Mouse (Mus musculus) limb, embryonic 10.5 days (tissue): ENCODE results near the gene Keap1. TPM values are rescaled to one million over a fixed set of nuclear protein-coding genes. Genes with fewer than 3 reads are reported as not detected.
"Not testable (repeated sequence)": the region's sequence is repeated elsewhere in the genome, so short reads cannot be mapped to it uniquely, and the experiment has no call there.

ENCODE experiments used
- DNase-seq: peaks from one replicate; pipeline ENCODE4 v3.0.0-alpha.2; 2017; ENCODE audit warnings: low spot score
- H3K27ac ChIP-seq: fragments of 300-500 bp; sonication (generic); 2 replicates; pipeline ENCODE4 v1.5.1; 2016; ENCODE audit warnings: mild to moderate bottlenecking
- H3K27me3 ChIP-seq: fragments of 300-500 bp; sonication (generic); 2 replicates; pipeline ENCODE4 v1.6.1; 2016; ENCODE audit warnings: low read depth, mild to moderate bottlenecking; ENCODE audit not compliant: poor library complexity, severe bottlenecking
- H3K36me3 ChIP-seq: fragments of 300-500 bp; sonication (generic); 2 replicates; pipeline ENCODE4 v1.6.1; 2016; ENCODE audit warnings: mild to moderate bottlenecking, moderate library complexity
- H3K4me1 ChIP-seq: fragments of 300-500 bp; sonication (generic); 2 replicates; pipeline ENCODE4 v1.6.1; 2016
- H3K4me3 ChIP-seq: fragments of 300-500 bp; sonication (generic); 2 replicates; pipeline ENCODE4 v1.5.1; 2016; ENCODE audit warnings: mild to moderate bottlenecking, moderate library complexity
- H3K9me3 ChIP-seq: fragments of 300-500 bp; sonication (generic); replicated peaks from 2 replicates; pipeline ENCODE4 v1.6.1; 2016; ENCODE audit warnings: mild to moderate bottlenecking
- WGBS: fragments of 180-500 bp; shearing (Covaris S2); methylation state at CpG from one replicate; pipeline ENCODE4 v1.1.7; 2016; 5-methylcytosine and 5-hydroxymethylcytosine counted together
- polyA plus RNA-seq: library from polyadenylated mRNA; unstranded; fragments of >200 nt; fragmentation: Nextera tagmentation; extraction: Ambion mirVana; gene quantifications from 2 replicates; pipeline ENCODE4 v1.2.1, GENCODE M21; 2016

The Keap1 gene
- polyA plus RNA-seq, 1 experiment from 2014 or later, result 61.7 TPM

GRCm38 (mm10) chr9:21236991-21237367, 2.2 kb downstream of the Keap1 start:
- DNase-seq, result no peak
- Histone ChIP-seq H3K4me1 (peaks cover 22% of the 10 kb centered on the region), H3K27ac (0 out of 2 replicates have a peak overlapping the region, but pooled peaks have one; percentile 98), H3K36me3 (peaks cover 47% of the 10 kb centered on the region), H3K4me3 (peak overlapping the region; percentile 97), H3K9me3 (no peaks in the 10 kb centered on the region), H3K27me3 (peaks cover 14% of the 10 kb centered on the region)
- WGBS, result 86% methylated on average over 25 of the region's 25 CpGs

- Histone ChIP-seq H3K27me3 (0 out of 2 replicates have a peak, but pooled peaks cover 4% of the 10 kb centered on the region), H3K36me3 (peaks cover 64% of the 10 kb centered on the region), H3K27ac (no peak overlapping the region), H3K4me1 (peaks cover 22% of the 10 kb centered on the region), H3K9me3 (no peaks in the 10 kb centered on the region), H3K4me3 (no peak overlapping the region)
- no peak for DNase-seq
- WGBS, result 87% methylated on average over 4 of the region's 4 CpGs
Measured at GRCm38 (mm10) chr9:21235341-21235740, 3.8 kb downstream of the Keap1 start.

GRCm38 (mm10) chr9:21233805-21234204, 5.4 kb downstream of the Keap1 start:
- no peak for DNase-seq
- H3K4me1 ChIP-seq, result peaks cover 15% of the 10 kb centered on the region
- H3K27me3 ChIP-seq, result no peaks in the 10 kb centered on the region
- 78% methylated on average over 28 of the region's 28 CpGs for WGBS
- peaks cover 79% of the 10 kb centered on the region for H3K36me3 ChIP-seq
- no peaks in the 10 kb centered on the region for H3K9me3 ChIP-seq
- no peak overlapping the region for H3K4me3 ChIP-seq
- no peak overlapping the region for H3K27ac ChIP-seq

- WGBS, result 87% methylated on average over 29 of the region's 29 CpGs
- peaks cover 18% of the 10 kb centered on the region for H3K4me1 ChIP-seq
- H3K27ac ChIP-seq, result no peak overlapping the region
- H3K27me3 ChIP-seq, result no peaks in the 10 kb centered on the region
- DNase-seq, result no peak
- no peak overlapping the region for H3K4me3 ChIP-seq
- H3K36me3 ChIP-seq, result peaks cover 82% of the 10 kb centered on the region
- no peaks in the 10 kb centered on the region for H3K9me3 ChIP-seq
Measured at GRCm38 (mm10) chr9:21233366-21233765, 5.8 kb downstream of the Keap1 start.

- DNase-seq, result no peak
- Histone ChIP-seq H3K4me3 (no peak overlapping the region), H3K4me1 (peaks cover 19% of the 10 kb centered on the region), H3K27me3 (no peaks in the 10 kb centered on the region), H3K9me3 (no peaks in the 10 kb centered on the region), H3K27ac (no peak overlapping the region), H3K36me3 (peaks cover 82% of the 10 kb centered on the region)
- WGBS, result 92% methylated on average over 5 of the region's 5 CpGs
Measured at GRCm38 (mm10) chr9:21232867-21233266, 6.3 kb downstream of the Keap1 start.

- no peak for DNase-seq
- Histone ChIP-seq H3K4me1 (peaks cover 16% of the 10 kb centered on the region), H3K9me3 (no peaks in the 10 kb centered on the region), H3K27ac (no peak overlapping the region), H3K4me3 (no peak overlapping the region), H3K27me3 (peaks cover 1% of the 10 kb centered on the region; the same call in 1 of the 2 replicates), H3K36me3 (peaks cover 77% of the 10 kb centered on the region)
- WGBS, result 56% methylated on average over 23 of the region's 23 CpGs
Measured at GRCm38 (mm10) chr9:21231551-21231950, 7.6 kb downstream of the Keap1 start.

- 23% methylated on average over 16 of the region's 16 CpGs for WGBS
- H3K27ac ChIP-seq, result peak overlapping the region; percentile 79
- peaks cover 38% of the 10 kb centered on the region for H3K36me3 ChIP-seq
- peak overlapping the region; percentile 34 for H3K4me3 ChIP-seq
- peak; percentile 64 for DNase-seq
- no peaks in the 10 kb centered on the region for H3K9me3 ChIP-seq
- peaks cover 4% of the 10 kb centered on the region; the same call in 1 of the 2 replicates for H3K27me3 ChIP-seq
- H3K4me1 ChIP-seq, result peaks cover 26% of the 10 kb centered on the region
Measured at GRCm38 (mm10) chr9:21227342-21227741, 11.8 kb downstream of the Keap1 start.

GRCm38 (mm10) chr9:21225415-21225758, 13.8 kb downstream of the Keap1 start:
- H3K4me1 ChIP-seq, result peaks cover 32% of the 10 kb centered on the region
- peak overlapping the region; percentile 56; the same call in 1 of the 2 replicates for H3K27ac ChIP-seq
- peak overlapping the region; percentile 47 for H3K4me3 ChIP-seq
- H3K27me3 ChIP-seq, result peaks cover 4% of the 10 kb centered on the region; the same call in 1 of the 2 replicates
- 9% methylated on average over 7 of the region's 7 CpGs for WGBS
- peaks cover 19% of the 10 kb centered on the region for H3K36me3 ChIP-seq
- no peaks in the 10 kb centered on the region for H3K9me3 ChIP-seq
- DNase-seq, result no peak

- peak; percentile 58 for DNase-seq
- peak overlapping the region; percentile 56; the same call in 1 of the 2 replicates for H3K27ac ChIP-seq
- H3K9me3 ChIP-seq, result no peaks in the 10 kb centered on the region
Measured at GRCm38 (mm10) chr9:21224576-21225414, 14.4 kb downstream of the Keap1 start.

GRCm38 (mm10) chr9:21223906-21224305, 15.3 kb downstream of the Keap1 start:
- Histone ChIP-seq H3K4me1 (peaks cover 32% of the 10 kb centered on the region), H3K4me3 (no peak overlapping the region), H3K9me3 (no peaks in the 10 kb centered on the region), H3K36me3 (peaks cover 4% of the 10 kb centered on the region; the same call in 1 of the 2 replicates), H3K27me3 (peaks cover 4% of the 10 kb centered on the region; the same call in 1 of the 2 replicates), H3K27ac (no peak overlapping the region)
- no peak for DNase-seq
- 92% methylated on average over 6 of the region's 6 CpGs for WGBS

More at GRCm38 (mm10) chr9:21224576-21225414, 14.4 kb downstream of the Keap1 start:
- Histone ChIP-seq H3K36me3 (peaks cover 13% of the 10 kb centered on the region), H3K4me1 (peaks cover 32% of the 10 kb centered on the region), H3K4me3 (peak overlapping the region; percentile 47), H3K27me3 (peaks cover 4% of the 10 kb centered on the region; the same call in 1 of the 2 replicates)
- WGBS, result 20% methylated on average over 26 of the region's 26 CpGs

GRCm38 (mm10) chr9:21223490-21223889, 15.7 kb downstream of the Keap1 start:
- not testable (repeated sequence) for DNase-seq, H3K4me3 ChIP-seq, H3K27me3 ChIP-seq, H3K9me3 ChIP-seq, H3K27ac ChIP-seq, H3K36me3 ChIP-seq
- peaks cover 30% of the 10 kb centered on the region for H3K4me1 ChIP-seq
- 98% methylated on average over 2 of the region's 2 CpGs for WGBS

- Histone ChIP-seq H3K36me3 (no peaks in the 10 kb centered on the region), H3K27me3 (peaks cover 14% of the 10 kb centered on the region), H3K4me3 (0 out of 2 replicates have a peak overlapping the region, but pooled peaks have one; percentile 40), H3K9me3 (no peaks in the 10 kb centered on the region), H3K27ac (no peak overlapping the region), H3K4me1 (peaks cover 17% of the 10 kb centered on the region)
- WGBS, result 23% methylated on average over 7 of the region's 7 CpGs
- DNase-seq, result no peak
Measured at GRCm38 (mm10) chr9:21221383-21221929, 17.7 kb downstream of the Keap1 start.
